Mouse (Mus musculus): ENCODE data around the gene Suclg2.

The Suclg2 gene

DNA sequence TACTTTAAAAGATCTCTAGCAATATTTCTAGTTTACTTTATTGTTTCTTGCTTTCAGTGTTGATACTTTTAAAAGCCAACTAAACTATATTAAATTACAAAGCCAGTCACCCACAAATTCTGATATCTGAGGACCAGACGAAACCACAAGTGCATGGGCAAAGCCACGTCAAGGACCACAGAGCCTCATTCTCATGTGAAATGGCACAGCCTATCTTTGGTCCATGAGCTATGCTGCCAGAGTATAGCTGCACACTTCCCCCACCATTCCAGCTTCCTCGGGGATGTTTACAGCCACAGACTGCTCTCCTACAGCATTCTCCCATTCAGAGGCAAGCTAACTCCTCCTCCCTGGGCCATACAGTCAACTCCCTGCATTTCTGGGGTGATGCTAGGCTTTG lies 136.7 kb downstream of the Suclg2 start:
- H3K9me3 ChIP-seq (ENCODE audit: low read length) = peaks cover 6% of the 10 kb centered on the region
- H3K4me3 ChIP-seq (replicated peaks; ENCODE audit: low read length) = no peak overlapping the region
- TF ChIP-seq CTCF (conservative IDR thresholded peaks at IDR 0.05; ENCODE audit: low read length) (no peak), POU5F1 (IDR thresholded peaks at IDR 0.05; ENCODE audit: borderline replicate concordance, low read length) (no peak), NANOG (IDR thresholded peaks at IDR 0.05; ENCODE audit: borderline replicate concordance, low read length) (no peak)
- H3K4me1 ChIP-seq (replicated peaks; ENCODE audit: low read depth, low read length) = no peaks in the 10 kb centered on the region; the same call in 1 of the 2 replicates
- no peaks in the 10 kb centered on the region for H3K27me3 ChIP-seq (ENCODE audit: insufficient read depth, low read length)
- H3K36me3 ChIP-seq (ENCODE audit: insufficient read depth, low read length) = peaks cover 29% of the 10 kb centered on the region

DNA sequence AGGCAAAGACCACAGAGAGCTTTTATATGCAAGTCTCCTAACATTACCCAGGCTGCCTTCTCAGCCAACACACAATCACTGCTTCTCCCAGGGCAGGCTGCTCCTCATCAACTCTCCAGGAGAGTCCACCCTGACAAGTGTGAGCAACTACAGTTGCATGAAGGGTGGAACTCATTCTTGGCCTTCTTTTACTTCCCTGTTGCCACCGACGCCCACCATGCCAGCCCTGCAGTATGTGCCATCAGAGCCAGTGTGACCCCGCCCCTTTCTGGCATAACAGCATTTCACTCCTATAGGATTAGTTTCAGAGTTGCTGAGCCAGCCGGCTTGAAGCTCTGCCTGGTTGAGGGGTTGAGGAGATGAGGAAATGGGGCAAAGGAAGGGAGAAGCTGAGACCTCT lies 138.8 kb downstream of the Suclg2 start:
- TF ChIP-seq CTCF (conservative IDR thresholded peaks at IDR 0.05; ENCODE audit: low read length) = no peak
- no peak for TF ChIP-seq NANOG (IDR thresholded peaks at IDR 0.05; ENCODE audit: borderline replicate concordance, low read length)
- no peak for TF ChIP-seq POU5F1 (IDR thresholded peaks at IDR 0.05; ENCODE audit: borderline replicate concordance, low read length)
- Histone ChIP-seq H3K36me3 (ENCODE audit: insufficient read depth, low read length) (peaks cover 34% of the 10 kb centered on the region), H3K9me3 (ENCODE audit: low read length) (peaks cover 6% of the 10 kb centered on the region), H3K27me3 (ENCODE audit: insufficient read depth, low read length) (no peaks in the 10 kb centered on the region), H3K4me3 (replicated peaks; ENCODE audit: low read length) (no peak overlapping the region), H3K4me1 (replicated peaks; ENCODE audit: low read depth, low read length) (peaks cover 3% of the 10 kb centered on the region)

DNA sequence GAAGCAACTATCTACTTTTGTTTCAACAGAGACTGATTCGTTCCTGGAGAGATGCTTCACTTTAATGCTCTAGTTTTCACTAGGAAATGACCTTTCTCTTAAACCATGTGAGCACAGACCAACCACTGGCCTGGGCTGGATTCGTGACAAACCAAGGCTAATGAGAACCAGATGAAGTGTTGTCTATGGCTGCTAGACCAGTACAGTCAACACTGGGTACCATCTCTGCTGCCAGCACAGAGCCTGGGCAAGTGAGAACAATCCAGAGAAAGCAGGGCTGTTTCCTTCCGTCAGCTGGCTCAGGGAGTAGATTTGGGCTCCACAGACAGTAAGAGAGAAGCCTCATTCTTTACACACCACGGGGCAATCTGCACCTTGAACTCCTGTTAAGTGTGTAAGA lies 143.1 kb downstream of the Suclg2 start:
- peaks cover 46% of the 10 kb centered on the region for H3K36me3 ChIP-seq (ENCODE audit: insufficient read depth, low read length)

DNA sequence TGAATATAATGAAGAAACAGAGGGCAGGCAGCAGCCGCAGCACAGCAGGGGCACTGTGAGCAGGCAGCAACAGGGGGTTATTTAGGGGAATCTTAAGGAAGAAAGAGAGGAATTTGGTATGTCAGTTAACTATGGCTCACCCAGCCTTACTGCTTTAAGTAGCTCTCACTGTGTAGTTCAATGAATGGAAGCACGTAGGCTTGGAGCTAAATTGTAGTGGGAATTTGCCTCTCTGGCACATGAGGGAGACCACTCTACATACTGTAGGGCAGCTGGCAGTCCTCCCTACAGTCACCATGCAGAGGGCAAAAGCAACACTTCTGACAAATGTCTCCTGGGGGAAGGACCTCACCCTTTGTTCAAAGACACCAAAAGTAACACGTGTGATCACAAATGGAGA lies 143.7 kb downstream of the Suclg2 start:
- Histone ChIP-seq H3K9me3 (ENCODE audit: low read length) (no peaks in the 10 kb centered on the region), H3K4me1 (replicated peaks; ENCODE audit: low read depth, low read length) (peaks cover 8% of the 10 kb centered on the region), H3K4me3 (replicated peaks; ENCODE audit: low read length) (no peak overlapping the region), H3K36me3 (ENCODE audit: insufficient read depth, low read length) (peaks cover 50% of the 10 kb centered on the region), H3K27me3 (ENCODE audit: insufficient read depth, low read length) (no peaks in the 10 kb centered on the region)
- TF ChIP-seq NANOG (IDR thresholded peaks at IDR 0.05; ENCODE audit: borderline replicate concordance, low read length) = no peak
- TF ChIP-seq POU5F1 (IDR thresholded peaks at IDR 0.05; ENCODE audit: borderline replicate concordance, low read length) = no peak
- no peak for TF ChIP-seq CTCF (conservative IDR thresholded peaks at IDR 0.05; ENCODE audit: low read length)

More for the DNA sequence above, 143.1 kb downstream of the Suclg2 start:
- no peaks in the 10 kb centered on the region for H3K9me3 ChIP-seq (ENCODE audit: low read length)
- H3K4me3 ChIP-seq (replicated peaks; ENCODE audit: low read length) = no peak overlapping the region
- no peaks in the 10 kb centered on the region for H3K27me3 ChIP-seq (ENCODE audit: insufficient read depth, low read length)
- TF ChIP-seq NANOG (IDR thresholded peaks at IDR 0.05; ENCODE audit: borderline replicate concordance, low read length) (no peak), CTCF (conservative IDR thresholded peaks at IDR 0.05; ENCODE audit: low read length) (no peak), POU5F1 (IDR thresholded peaks at IDR 0.05; ENCODE audit: borderline replicate concordance, low read length) (no peak)
- peaks cover 8% of the 10 kb centered on the region for H3K4me1 ChIP-seq (replicated peaks; ENCODE audit: low read depth, low read length)

DNA sequence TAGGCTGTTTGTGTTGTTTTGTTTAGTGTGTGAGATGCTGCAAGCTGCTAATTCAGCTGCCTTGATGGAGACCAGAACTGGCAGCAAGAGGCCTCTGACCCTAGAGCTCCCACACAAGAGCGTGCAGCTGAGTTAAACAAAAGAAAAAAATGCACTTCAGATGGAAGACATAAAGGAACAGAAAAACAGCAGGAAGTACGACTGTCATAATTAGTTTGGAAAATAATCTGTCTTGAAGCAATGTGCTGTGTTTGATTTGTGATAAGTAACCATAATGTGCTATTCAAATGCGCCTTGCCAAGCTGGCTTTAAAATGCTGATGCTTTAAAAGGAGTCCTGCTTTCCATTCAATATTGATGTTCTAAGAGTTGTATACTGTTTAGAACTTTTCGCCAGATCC lies 144.2 kb downstream of the Suclg2 start:
- Histone ChIP-seq H3K4me3 (replicated peaks; ENCODE audit: low read length) (no peak overlapping the region), H3K36me3 (ENCODE audit: insufficient read depth, low read length) (peaks cover 51% of the 10 kb centered on the region), H3K27me3 (ENCODE audit: insufficient read depth, low read length) (no peaks in the 10 kb centered on the region), H3K9me3 (ENCODE audit: low read length) (no peaks in the 10 kb centered on the region), H3K4me1 (replicated peaks; ENCODE audit: low read depth, low read length) (peaks cover 8% of the 10 kb centered on the region)
- TF ChIP-seq POU5F1 (IDR thresholded peaks at IDR 0.05; ENCODE audit: borderline replicate concordance, low read length) (no peak), NANOG (IDR thresholded peaks at IDR 0.05; ENCODE audit: borderline replicate concordance, low read length) (no peak), CTCF (conservative IDR thresholded peaks at IDR 0.05; ENCODE audit: low read length) (no peak)

DNA sequence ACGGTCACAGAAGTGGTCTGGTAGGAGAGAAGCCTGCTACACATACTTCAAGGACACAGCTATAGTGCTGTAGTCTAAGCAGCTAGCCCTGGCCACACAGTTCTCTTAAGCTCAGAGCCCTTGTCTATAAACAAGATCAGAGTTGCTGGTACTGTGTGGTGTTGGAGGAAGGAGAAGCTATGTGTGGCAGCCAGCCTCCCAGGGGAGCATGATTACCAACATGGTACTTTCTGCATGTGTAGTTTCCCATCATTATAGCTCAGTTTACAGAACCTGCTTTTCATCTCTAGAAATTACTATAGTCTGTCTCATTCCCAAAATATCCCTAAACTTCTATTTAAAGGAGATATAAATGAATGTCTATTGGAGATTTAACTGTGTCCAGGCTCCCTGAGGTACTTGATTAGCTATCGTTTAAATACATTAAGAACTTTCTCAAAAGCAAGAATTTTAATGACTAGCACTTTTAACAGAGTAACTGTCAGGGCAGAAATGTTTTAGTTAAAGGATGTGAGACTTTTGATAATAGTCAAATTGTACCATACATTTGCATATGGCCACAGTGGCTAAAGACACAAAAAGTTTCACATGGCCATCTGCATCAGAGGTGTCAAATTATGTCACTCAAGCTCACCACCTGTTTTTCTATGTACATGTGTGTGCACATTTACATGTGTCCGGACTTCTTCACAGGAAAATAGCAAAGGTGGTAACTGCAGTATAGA lies 145.4 kb downstream of the Suclg2 start:
- Histone ChIP-seq H3K4me3 (replicated peaks; ENCODE audit: low read length) (no peak overlapping the region), H3K27me3 (ENCODE audit: insufficient read depth, low read length) (no peaks in the 10 kb centered on the region), H3K36me3 (ENCODE audit: insufficient read depth, low read length) (peaks cover 53% of the 10 kb centered on the region), H3K9me3 (ENCODE audit: low read length) (no peaks in the 10 kb centered on the region), H3K4me1 (replicated peaks; ENCODE audit: low read depth, low read length) (peaks cover 8% of the 10 kb centered on the region)
- TF ChIP-seq NANOG (IDR thresholded peaks at IDR 0.05; ENCODE audit: borderline replicate concordance, low read length) (no peak), CTCF (conservative IDR thresholded peaks at IDR 0.05; ENCODE audit: low read length) (no peak)

DNA sequence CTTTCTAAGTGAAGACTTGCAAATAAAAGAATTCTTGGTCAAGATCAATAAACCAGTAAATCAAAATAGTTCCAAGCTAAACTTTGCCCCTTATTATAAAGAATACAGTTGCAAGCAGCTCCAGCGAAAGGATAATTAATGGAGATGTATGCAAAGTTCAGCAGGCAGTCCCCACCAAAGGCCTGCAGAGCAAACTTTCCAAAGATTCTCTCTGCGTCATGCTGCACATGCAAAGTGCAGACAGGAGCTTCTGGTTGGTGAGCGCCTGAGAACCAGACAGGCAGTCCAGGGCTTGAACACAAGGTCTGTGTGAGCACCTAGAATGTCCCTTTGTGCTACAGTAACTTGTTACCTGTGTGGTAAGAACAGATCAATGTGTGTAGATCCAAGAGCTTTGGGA lies 147.0 kb downstream of the Suclg2 start:
- TF ChIP-seq POU5F1 (IDR thresholded peaks at IDR 0.05; ENCODE audit: borderline replicate concordance, low read length) (no peak), NANOG (IDR thresholded peaks at IDR 0.05; ENCODE audit: borderline replicate concordance, low read length) (no peak), CTCF (conservative IDR thresholded peaks at IDR 0.05; ENCODE audit: low read length) (no peak)
- H3K4me3 ChIP-seq (replicated peaks; ENCODE audit: low read length) = no peak overlapping the region
- H3K27me3 ChIP-seq (ENCODE audit: insufficient read depth, low read length) = no peaks in the 10 kb centered on the region
- no peaks in the 10 kb centered on the region for H3K9me3 ChIP-seq (ENCODE audit: low read length)
- H3K4me1 ChIP-seq (replicated peaks; ENCODE audit: low read depth, low read length) = peaks cover 8% of the 10 kb centered on the region
- peaks cover 52% of the 10 kb centered on the region for H3K36me3 ChIP-seq (ENCODE audit: insufficient read depth, low read length)

DNA sequence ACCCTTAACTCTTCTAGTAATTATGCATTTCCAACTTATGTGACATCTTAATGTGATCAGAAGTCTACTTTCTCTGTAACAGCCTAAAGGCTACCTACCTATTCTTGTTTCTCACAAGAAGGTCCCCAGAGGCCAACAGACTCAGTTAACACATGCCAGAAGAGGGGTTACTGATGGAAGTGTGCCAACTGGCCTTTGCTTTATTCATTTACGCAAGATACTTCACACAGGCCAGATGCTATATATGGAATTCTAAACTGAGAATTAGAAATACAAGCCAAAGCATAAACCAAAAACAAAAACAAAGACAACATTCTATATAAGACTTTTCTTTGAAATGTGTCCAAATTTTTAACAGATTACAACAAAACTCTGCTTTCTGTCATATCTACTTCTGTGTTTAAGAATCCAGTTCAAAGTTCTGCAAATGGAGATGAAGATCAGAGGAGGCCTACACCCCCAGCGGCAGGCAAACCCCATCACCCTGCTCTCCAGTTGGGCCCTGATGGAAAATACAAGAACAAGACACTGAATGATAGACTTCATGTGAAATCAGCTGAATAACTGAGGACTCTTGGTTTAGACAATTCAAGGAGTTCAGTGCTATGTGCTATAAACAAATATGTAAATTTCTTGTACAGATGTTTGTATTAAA lies 155.1 kb downstream of the Suclg2 start:
- no peak overlapping the region for H3K4me3 ChIP-seq (replicated peaks; ENCODE audit: low read length)
- H3K9me3 ChIP-seq (ENCODE audit: low read length) = no peaks in the 10 kb centered on the region
- TF ChIP-seq CTCF (conservative IDR thresholded peaks at IDR 0.05; ENCODE audit: low read length) (no peak), POU5F1 (IDR thresholded peaks at IDR 0.05; ENCODE audit: borderline replicate concordance, low read length) (no peak), NANOG (IDR thresholded peaks at IDR 0.05; ENCODE audit: borderline replicate concordance, low read length) (no peak)
- H3K4me1 ChIP-seq (replicated peaks; ENCODE audit: low read depth, low read length) = no peaks in the 10 kb centered on the region
- peaks cover 49% of the 10 kb centered on the region for H3K36me3 ChIP-seq (ENCODE audit: insufficient read depth, low read length)
- H3K27me3 ChIP-seq (ENCODE audit: insufficient read depth, low read length) = no peaks in the 10 kb centered on the region

Measured in E14TG2a.4 (cell line).